Mouse (Mus musculus) adipose tissue, adult 10 weeks (tissue): ENCODE data around the gene Rflnb. TPM values are rescaled to one million over a fixed set of nuclear protein-coding genes. Genes with fewer than 3 reads are reported as not detected.

Experiments used
- polyA plus RNA-seq: library from polyadenylated mRNA; stranded (reverse); fragments of 350-450 nt; fragmentation: Illumina TruSeq; extraction: RNeasy Lipid Tissue Mini Kit (QIAGEN cat#74804); gene quantifications from one replicate; pipeline ENCODE4 v1.2.3, GENCODE M21; 2014; ENCODE audit warnings: low read depth, low replicate concordance

Gene Rflnb
- polyA plus RNA-seq: 33.0 TPM

DNA sequence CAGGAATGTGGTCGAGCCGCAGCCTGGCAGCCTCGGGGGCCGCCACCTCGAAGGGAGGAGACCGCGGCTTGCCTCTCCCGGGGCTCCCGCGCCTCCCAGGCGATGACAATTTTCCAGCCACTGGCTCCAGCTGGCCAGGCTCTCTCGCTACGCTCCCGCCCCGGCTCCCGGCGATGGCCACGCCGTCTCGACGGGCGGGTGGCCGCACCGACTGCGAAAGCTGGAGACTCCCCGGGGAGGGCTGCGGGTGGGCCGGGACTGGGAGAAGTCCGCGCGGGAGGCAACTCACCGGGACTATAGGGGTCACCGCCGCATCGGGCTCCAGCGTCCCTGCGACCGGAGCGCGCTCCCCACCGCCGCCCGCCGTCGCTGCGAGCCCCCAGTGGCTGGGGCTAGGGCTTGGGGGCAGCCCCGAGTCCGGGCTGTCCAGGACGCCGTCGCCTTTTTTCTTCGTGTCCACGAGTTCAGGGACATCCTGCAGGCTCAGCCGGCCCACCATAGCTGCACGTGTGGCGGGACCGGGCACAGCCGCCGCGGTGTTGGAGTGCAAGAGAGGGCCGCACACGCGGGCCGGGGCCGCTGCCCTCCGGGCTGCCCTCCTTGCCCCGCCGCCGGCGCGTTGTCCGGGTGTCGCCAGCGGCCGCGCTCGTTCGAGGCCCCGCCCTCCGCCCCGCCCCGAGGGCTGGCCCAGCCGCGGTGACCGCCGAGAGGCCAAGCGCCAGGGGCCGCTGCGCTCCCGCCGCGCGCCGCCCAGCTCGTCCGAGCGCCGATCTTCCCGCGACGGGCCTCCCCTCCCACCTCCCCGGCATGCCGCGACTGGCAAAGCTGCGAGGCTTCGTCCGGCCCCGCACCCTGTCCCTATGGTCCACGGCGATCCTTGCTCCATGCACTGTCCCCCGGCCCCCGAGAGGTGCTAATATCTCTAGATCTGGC is at the start of gene Rflnb:
Gene Rflnb, minus strand, starts transcription at position 644 of the 933 bp plus-strand sequence.

DNA sequence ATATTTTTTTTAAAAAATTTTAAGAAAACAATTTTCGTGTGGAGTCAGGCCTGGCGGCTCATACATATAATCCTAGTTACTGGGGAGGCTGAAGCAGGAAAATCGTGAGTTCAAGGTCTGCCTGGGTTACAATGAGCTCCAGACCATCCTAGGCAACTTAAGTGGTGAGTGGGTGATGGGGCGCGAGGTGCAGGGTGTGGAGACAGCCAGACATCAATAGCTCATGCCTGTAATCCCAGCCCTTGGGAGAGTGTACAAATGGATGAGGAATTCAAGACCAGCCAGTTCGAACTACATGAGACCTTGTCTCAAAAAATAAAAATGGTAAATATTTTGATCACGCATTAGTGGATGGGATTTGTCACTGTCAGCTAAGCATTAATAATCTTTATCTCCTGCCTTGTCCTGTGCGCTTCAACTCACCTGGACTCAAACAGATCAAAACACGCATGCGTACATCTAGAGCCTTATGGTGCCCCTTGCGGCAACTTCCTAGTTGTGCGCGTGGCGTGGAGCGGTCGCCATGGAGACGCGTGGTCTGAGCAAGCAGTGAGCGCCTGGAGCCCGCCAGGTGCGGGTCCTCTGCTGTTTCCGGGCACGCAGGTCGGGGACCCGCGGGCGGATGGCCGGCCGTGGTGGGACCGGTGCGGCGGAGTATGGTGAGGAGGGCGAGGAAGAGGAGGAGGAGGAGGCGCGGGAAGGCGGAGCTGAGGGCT is 28.0 kb downstream of the Rflnb start, which contains the start of gene 1700016K19Rik:
Gene 1700016K19Rik, plus strand, starts transcription at position 473 of the 716 bp plus-strand sequence.

Other genes starting within 250 kb of the Rflnb start
- gene Doc2b, start 231.7 kb downstream of the Rflnb start, polyA plus RNA-seq: 2.3 TPM
- 4.8 TPM for gene Rph3al, start 89.4 kb downstream of the Rflnb start, polyA plus RNA-seq
- gene 1700016K19Rik, start 27.9 kb downstream of the Rflnb start, polyA plus RNA-seq: 7.0 TPM
- 32.0 TPM for gene Vps53, start 151.9 kb upstream of the Rflnb start, polyA plus RNA-seq
- gene Fam57a, start 151.9 kb upstream of the Rflnb start, polyA plus RNA-seq: 5.1 TPM
- gene Dbil5, start 189.8 kb upstream of the Rflnb start, polyA plus RNA-seq: 107 TPM
- gene Gemin4, start 189.9 kb upstream of the Rflnb start, polyA plus RNA-seq: 6.8 TPM
- gene Mrm3, start 215.9 kb upstream of the Rflnb start, polyA plus RNA-seq: 7.4 TPM
- 68.5 TPM for gene Glod4, start 215.9 kb upstream of the Rflnb start, polyA plus RNA-seq